Mouse (Mus musculus) embryonic facial prominence, embryonic 15.5 days (tissue): ENCODE measurements around the gene Pkd1. TPM values are rescaled to one million over a fixed set of nuclear protein-coding genes. Genes with fewer than 3 reads are reported as not detected.

Experiments used
- ATAC-seq: fragments of 200-750 bp; cut with Nextera tagmentation; 2 replicates; pipeline ENCODE4 v1.8.0; 2017; ENCODE audit warnings: low read depth, moderate TSS enrichment; ENCODE audit not compliant: insufficient number of reproducible peaks, low FRiP score, low TSS enrichment
- H3K27ac ChIP-seq: fragments of 300-500 bp; sonication (generic); replicated peaks from 2 replicates; pipeline ENCODE4 v1.5.1; 2015; ENCODE audit warnings: mild to moderate bottlenecking, inconsistent platforms
- H3K27me3 ChIP-seq: fragments of 300-500 bp; sonication (generic); 2 replicates; pipeline ENCODE4 v1.6.1; 2015; ENCODE audit warnings: inconsistent platforms
- H3K36me3 ChIP-seq: fragments of 300-500 bp; sonication (generic); 2 replicates; pipeline ENCODE4 v1.6.1; 2015; ENCODE audit warnings: mild to moderate bottlenecking, inconsistent platforms
- H3K4me1 ChIP-seq: fragments of 300-500 bp; sonication (generic); 2 replicates; pipeline ENCODE4 v1.6.1; 2015; ENCODE audit warnings: inconsistent platforms
- H3K4me2 ChIP-seq: fragments of 300-500 bp; sonication (generic); replicated peaks from 2 replicates; pipeline ENCODE4 v1.6.1; 2015; ENCODE audit warnings: mild to moderate bottlenecking, inconsistent platforms
- H3K4me3 ChIP-seq: fragments of 300-500 bp; sonication (generic); replicated peaks from 2 replicates; pipeline ENCODE4 v1.5.1; 2015; ENCODE audit warnings: mild to moderate bottlenecking, inconsistent platforms
- H3K9ac ChIP-seq: fragments of 300-500 bp; sonication (generic); 2 replicates; pipeline ENCODE4 v1.6.1; 2015; ENCODE audit warnings: inconsistent platforms
- H3K9me3 ChIP-seq: fragments of 300-500 bp; sonication (generic); replicated peaks from 2 replicates; pipeline ENCODE4 v1.6.1; 2016; ENCODE audit warnings: inconsistent platforms
- WGBS: fragments of 180-500 bp; shearing (Covaris S2); methylation state at CpG from one replicate; pipeline ENCODE4 v1.1.7; 2015; 5-methylcytosine and 5-hydroxymethylcytosine counted together
- polyA plus RNA-seq: library from polyadenylated mRNA; unstranded; fragments of >200 nt; fragmentation: Nextera tagmentation; extraction: Ambion mirVana; gene quantifications from 2 replicates; pipeline ENCODE4 v1.2.1, GENCODE M21; 2015

The Pkd1 gene
- polyA plus RNA-seq, 1 experiment from 2014 or later, result 32.6 TPM

GRCm38 (mm10) chr17:24569837-24570236 is 20.2 kb downstream of the Pkd1 start:
- no peak overlapping the region for H3K9ac ChIP-seq
- no peak overlapping the region for H3K27ac ChIP-seq
- peaks cover 93% of the 10 kb centered on the region for H3K36me3 ChIP-seq
- no peak overlapping the region for H3K4me3 ChIP-seq
- H3K9me3 ChIP-seq, result no peaks in the 10 kb centered on the region
- WGBS, result 89% methylated on average over 4 of the region's 4 CpGs
- H3K4me1 ChIP-seq, result peaks cover 14% of the 10 kb centered on the region
- H3K27me3 ChIP-seq, result no peaks in the 10 kb centered on the region
- H3K4me2 ChIP-seq, result no peak overlapping the region
- no peak for ATAC-seq

- Histone ChIP-seq H3K9me3 (no peaks in the 10 kb centered on the region), H3K4me3 (no peak overlapping the region), H3K4me2 (no peak overlapping the region), H3K27me3 (no peaks in the 10 kb centered on the region), H3K36me3 (peaks cover 98% of the 10 kb centered on the region), H3K9ac (no peak overlapping the region), H3K4me1 (no peaks in the 10 kb centered on the region), H3K27ac (no peak overlapping the region)
- WGBS, result 95% methylated on average over 12 of the region's 12 CpGs
- no peak for ATAC-seq
Observed at GRCm38 (mm10) chr17:24572651-24573245, 23.1 kb downstream of the Pkd1 start.

GRCm38 (mm10) chr17:24573811-24574210 is 24.2 kb downstream of the Pkd1 start:
- no peak overlapping the region for H3K9ac ChIP-seq
- peaks cover 98% of the 10 kb centered on the region for H3K36me3 ChIP-seq
- H3K27me3 ChIP-seq, result no peaks in the 10 kb centered on the region
- no peaks in the 10 kb centered on the region for H3K4me1 ChIP-seq
- H3K9me3 ChIP-seq, result no peaks in the 10 kb centered on the region
- WGBS, result 94% methylated on average over 9 of the region's 9 CpGs
- no peak overlapping the region for H3K4me3 ChIP-seq
- no peak overlapping the region for H3K4me2 ChIP-seq
- ATAC-seq, result no peak
- no peak overlapping the region for H3K27ac ChIP-seq

GRCm38 (mm10) chr17:24579532-24579931 is 29.9 kb downstream of the Pkd1 start:
- H3K9ac ChIP-seq, result no peak overlapping the region
- H3K36me3 ChIP-seq, result peaks cover 95% of the 10 kb centered on the region
- H3K4me1 ChIP-seq, result no peaks in the 10 kb centered on the region
- H3K27me3 ChIP-seq, result no peaks in the 10 kb centered on the region
- no peak overlapping the region for H3K4me2 ChIP-seq
- H3K4me3 ChIP-seq, result no peak overlapping the region
- 88% methylated on average over 3 of the region's 3 CpGs for WGBS
- ATAC-seq, result no peak
- H3K9me3 ChIP-seq, result no peaks in the 10 kb centered on the region
- H3K27ac ChIP-seq, result no peak overlapping the region

GRCm38 (mm10) chr17:24580287-24580686 is 30.7 kb downstream of the Pkd1 start:
- Histone ChIP-seq H3K9ac (no peak overlapping the region), H3K4me1 (no peaks in the 10 kb centered on the region), H3K36me3 (peaks cover 92% of the 10 kb centered on the region), H3K4me3 (no peak overlapping the region), H3K27ac (no peak overlapping the region), H3K4me2 (no peak overlapping the region), H3K9me3 (no peaks in the 10 kb centered on the region), H3K27me3 (no peaks in the 10 kb centered on the region)
- WGBS, result 96% methylated on average over 2 of the region's 2 CpGs
- ATAC-seq, result no peak

- H3K4me3 ChIP-seq, result no peak overlapping the region
- no peaks in the 10 kb centered on the region for H3K9me3 ChIP-seq
- peaks cover 90% of the 10 kb centered on the region for H3K36me3 ChIP-seq
- H3K27ac ChIP-seq, result no peak overlapping the region
- no peak for ATAC-seq
- WGBS, result 57% methylated on average over 5 of the region's 5 CpGs
- no peaks in the 10 kb centered on the region for H3K27me3 ChIP-seq
- no peaks in the 10 kb centered on the region for H3K4me1 ChIP-seq
- H3K4me2 ChIP-seq, result no peak overlapping the region
- H3K9ac ChIP-seq, result no peak overlapping the region
Observed at GRCm38 (mm10) chr17:24583599-24584460, 34.2 kb downstream of the Pkd1 start.

- H3K4me2 ChIP-seq, result no peak overlapping the region
- H3K27ac ChIP-seq, result no peak overlapping the region
- WGBS, result 69% methylated on average over 3 of the region's 3 CpGs
- H3K27me3 ChIP-seq, result no peaks in the 10 kb centered on the region
- H3K36me3 ChIP-seq, result peaks cover 88% of the 10 kb centered on the region
- no peak for ATAC-seq
- no peak overlapping the region for H3K9ac ChIP-seq
- H3K4me1 ChIP-seq, result no peaks in the 10 kb centered on the region
- H3K4me3 ChIP-seq, result no peak overlapping the region
- H3K9me3 ChIP-seq, result no peaks in the 10 kb centered on the region
Observed at GRCm38 (mm10) chr17:24584520-24584919, 34.9 kb downstream of the Pkd1 start.

GRCm38 (mm10) chr17:24586532-24586931 is 36.9 kb downstream of the Pkd1 start:
- no peaks in the 10 kb centered on the region for H3K4me1 ChIP-seq
- no peak overlapping the region for H3K27ac ChIP-seq
- no peaks in the 10 kb centered on the region for H3K27me3 ChIP-seq
- WGBS, result 91% methylated on average over 4 of the region's 4 CpGs
- H3K9ac ChIP-seq, result no peak overlapping the region
- H3K4me3 ChIP-seq, result no peak overlapping the region
- no peaks in the 10 kb centered on the region for H3K9me3 ChIP-seq
- ATAC-seq, result no peak
- H3K36me3 ChIP-seq, result peaks cover 85% of the 10 kb centered on the region
- H3K4me2 ChIP-seq, result no peak overlapping the region

GRCm38 (mm10) chr17:24590943-24591342 is 41.3 kb downstream of the Pkd1 start:
- H3K9ac ChIP-seq, result no peak overlapping the region
- WGBS, result 85% methylated on average over 3 of the region's 3 CpGs
- no peak for ATAC-seq

GRCm38 (mm10) chr17:24591695-24592094 is 42.1 kb downstream of the Pkd1 start:
- no peak for ATAC-seq
- WGBS, result 94% methylated on average over 5 of the region's 5 CpGs
- H3K27me3 ChIP-seq, result no peaks in the 10 kb centered on the region
- no peaks in the 10 kb centered on the region for H3K4me1 ChIP-seq
- no peak overlapping the region for H3K4me2 ChIP-seq
- H3K4me3 ChIP-seq, result no peak overlapping the region
- H3K9ac ChIP-seq, result no peak overlapping the region
- H3K9me3 ChIP-seq, result no peaks in the 10 kb centered on the region
- H3K27ac ChIP-seq, result no peak overlapping the region
- peaks cover 90% of the 10 kb centered on the region for H3K36me3 ChIP-seq

More at GRCm38 (mm10) chr17:24590943-24591342, 41.3 kb downstream of the Pkd1 start:
- H3K4me3 ChIP-seq, result no peak overlapping the region
- H3K27me3 ChIP-seq, result no peaks in the 10 kb centered on the region
- no peak overlapping the region for H3K4me2 ChIP-seq
- peaks cover 90% of the 10 kb centered on the region for H3K36me3 ChIP-seq
- no peaks in the 10 kb centered on the region for H3K9me3 ChIP-seq
- H3K4me1 ChIP-seq, result no peaks in the 10 kb centered on the region
- no peak overlapping the region for H3K27ac ChIP-seq

- H3K9ac ChIP-seq, result no peak overlapping the region
- H3K27ac ChIP-seq, result no peak overlapping the region
- peaks cover 91% of the 10 kb centered on the region for H3K36me3 ChIP-seq
- H3K4me1 ChIP-seq, result no peaks in the 10 kb centered on the region
- H3K4me3 ChIP-seq, result no peak overlapping the region
- 85% methylated on average over 5 of the region's 5 CpGs for WGBS
- H3K4me2 ChIP-seq, result no peak overlapping the region
- H3K9me3 ChIP-seq, result no peaks in the 10 kb centered on the region
- ATAC-seq, result no peak
- H3K27me3 ChIP-seq, result no peaks in the 10 kb centered on the region
Observed at GRCm38 (mm10) chr17:24593248-24593647, 43.6 kb downstream of the Pkd1 start.
